Mouse (Mus musculus): ENCODE data around the gene Qrfp. TPM values are rescaled to one million over a fixed set of nuclear protein-coding genes. Genes with fewer than 3 reads are reported as not detected.
A peak's percentile ranks its signal among the peaks of the same experiment; 100 is the strongest.

Gene Qrfp
- polyA plus RNA-seq, 1 experiment from 2014 or later, result 0.09 TPM

DNA sequence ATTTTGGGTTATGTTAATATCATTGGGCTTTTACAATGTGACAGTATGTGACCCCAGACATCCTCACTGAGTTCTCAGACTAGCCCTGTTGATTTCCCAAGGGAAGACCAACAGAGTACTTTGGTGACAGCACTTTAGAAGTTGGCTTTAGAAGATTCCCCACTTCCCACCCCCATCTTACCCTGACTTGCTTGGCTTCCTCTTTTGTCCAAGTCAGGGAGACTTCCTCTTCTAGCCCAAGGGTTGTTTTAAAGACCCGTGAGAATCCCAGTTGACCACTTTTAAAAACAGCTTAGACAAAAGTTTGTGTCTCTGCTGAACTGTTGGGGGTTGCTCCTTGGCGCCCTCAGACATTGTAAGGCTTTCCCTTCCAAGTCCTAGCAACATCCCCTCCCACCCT is 47.1 kb downstream of the Qrfp start:
- no peak overlapping the region for H3K4me3 ChIP-seq
- peak overlapping the region; percentile 49; the same call in 1 of the 2 replicates for H3K27ac ChIP-seq (replicated peaks)
- H3K4me1 ChIP-seq, result peaks cover 49% of the 10 kb centered on the region
- H3K27me3 ChIP-seq, result no peaks in the 10 kb centered on the region
- no peak overlapping the region for H3K9ac ChIP-seq (replicated peaks)
- peak overlapping the region; percentile 69 for H3K4me2 ChIP-seq (replicated peaks)
- 11% methylated on average over 2 of the region's 2 CpGs for WGBS
- H3K36me3 ChIP-seq, result no peaks in the 10 kb centered on the region
- ATAC-seq (ENCODE audit: low FRiP score, low read depth), result no peak
- no peaks in the 10 kb centered on the region for H3K9me3 ChIP-seq

DNA sequence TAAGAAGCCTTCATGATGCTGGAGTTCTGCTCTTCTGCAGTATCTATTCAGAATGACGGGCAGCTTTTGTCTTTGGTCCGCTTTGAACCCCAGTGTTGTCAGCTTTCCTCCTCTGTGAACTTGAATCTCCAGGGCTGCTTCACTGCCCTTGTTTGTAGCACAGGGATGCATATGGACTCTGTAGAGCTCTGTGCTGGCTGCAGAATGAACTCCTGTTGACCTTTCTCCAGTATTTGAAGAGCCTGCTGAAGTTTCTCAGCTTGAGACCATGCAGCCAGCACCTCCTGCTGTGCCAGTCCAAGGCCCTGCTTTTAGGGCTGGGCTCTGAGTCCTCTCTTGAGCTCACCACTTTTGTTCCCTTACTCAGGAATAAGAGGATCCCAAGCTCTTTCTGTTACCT is 47.5 kb downstream of the Qrfp start:
- Histone ChIP-seq H3K4me3 (0 out of 2 replicates have a peak overlapping the region, but pooled peaks have one; percentile 3), H3K36me3 (no peaks in the 10 kb centered on the region), H3K4me2 (replicated peaks) (peak overlapping the region; percentile 69), H3K27me3 (no peaks in the 10 kb centered on the region), H3K9ac (replicated peaks) (no peak overlapping the region), H3K9me3 (no peaks in the 10 kb centered on the region), H3K4me1 (peaks cover 48% of the 10 kb centered on the region), H3K27ac (replicated peaks) (peak overlapping the region; percentile 49; the same call in 1 of the 2 replicates)
- WGBS, result 5% methylated on average over 2 of the region's 2 CpGs
- ATAC-seq (ENCODE audit: low FRiP score, low read depth), result no peak

DNA sequence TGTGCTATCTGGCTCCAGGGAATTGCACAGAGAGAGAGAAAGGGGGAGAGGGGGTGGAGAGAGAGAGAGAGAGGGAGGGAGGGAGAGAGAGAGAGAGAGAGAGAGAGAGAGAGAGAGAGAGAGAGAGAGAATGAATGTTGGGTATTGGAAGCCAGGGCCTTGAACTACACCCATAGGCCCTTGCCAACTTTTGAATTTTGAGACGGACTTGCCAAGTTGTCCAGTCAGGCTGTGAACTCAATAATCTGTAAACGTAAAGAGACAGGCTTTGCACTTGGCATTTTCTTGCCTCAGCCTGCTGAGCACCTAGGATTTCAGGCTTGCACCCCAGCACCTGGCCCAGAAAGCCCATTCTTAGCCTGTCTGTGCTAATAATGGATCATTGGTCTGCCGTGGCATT is 48.2 kb downstream of the Qrfp start:
- no peak overlapping the region; the same call in 1 of the 2 replicates for H3K27ac ChIP-seq (replicated peaks)
- peaks cover 45% of the 10 kb centered on the region for H3K4me1 ChIP-seq
- H3K4me2 ChIP-seq (replicated peaks), result peak overlapping the region; percentile 69
- H3K36me3 ChIP-seq, result no peaks in the 10 kb centered on the region
- ATAC-seq (ENCODE audit: low FRiP score, low read depth), result no peak
- WGBS, result 36% methylated on average over 3 of the region's 3 CpGs
- H3K27me3 ChIP-seq, result no peaks in the 10 kb centered on the region
- H3K9me3 ChIP-seq, result no peaks in the 10 kb centered on the region
- H3K4me3 ChIP-seq, result peak overlapping the region; percentile 84
- peak overlapping the region; percentile 90; the same call in 1 of the 2 replicates for H3K9ac ChIP-seq (replicated peaks)

DNA sequence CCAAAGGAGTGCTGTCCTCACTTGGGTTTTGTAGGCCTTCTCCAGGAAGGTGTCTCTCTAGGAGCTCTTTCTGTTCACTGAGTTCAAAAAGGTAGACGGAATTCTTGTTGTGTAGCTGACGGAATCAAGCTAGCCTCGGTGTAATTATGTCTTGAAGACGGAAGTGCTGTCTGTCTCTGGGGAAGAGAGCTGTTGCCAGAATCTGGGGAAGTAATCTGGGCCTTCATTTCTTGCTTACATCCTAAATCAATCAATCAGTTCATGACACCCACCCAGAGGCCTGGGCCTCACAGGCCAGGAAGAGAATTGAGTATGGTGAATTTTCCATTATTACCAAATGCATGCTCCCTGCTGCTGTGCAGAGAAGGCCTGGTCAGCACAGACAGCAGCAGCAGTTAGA is 48.8 kb downstream of the Qrfp start:
- Histone ChIP-seq H3K4me1 (peaks cover 44% of the 10 kb centered on the region), H3K4me2 (replicated peaks) (peak overlapping the region; percentile 69), H3K4me3 (peak overlapping the region; percentile 84), H3K36me3 (no peaks in the 10 kb centered on the region), H3K27ac (replicated peaks) (peak overlapping the region; percentile 82), H3K27me3 (no peaks in the 10 kb centered on the region), H3K9ac (replicated peaks) (peak overlapping the region; percentile 90), H3K9me3 (no peaks in the 10 kb centered on the region)
- ATAC-seq (ENCODE audit: low FRiP score, low read depth), result no peak
- 11% methylated on average over 4 of the region's 4 CpGs for WGBS

DNA sequence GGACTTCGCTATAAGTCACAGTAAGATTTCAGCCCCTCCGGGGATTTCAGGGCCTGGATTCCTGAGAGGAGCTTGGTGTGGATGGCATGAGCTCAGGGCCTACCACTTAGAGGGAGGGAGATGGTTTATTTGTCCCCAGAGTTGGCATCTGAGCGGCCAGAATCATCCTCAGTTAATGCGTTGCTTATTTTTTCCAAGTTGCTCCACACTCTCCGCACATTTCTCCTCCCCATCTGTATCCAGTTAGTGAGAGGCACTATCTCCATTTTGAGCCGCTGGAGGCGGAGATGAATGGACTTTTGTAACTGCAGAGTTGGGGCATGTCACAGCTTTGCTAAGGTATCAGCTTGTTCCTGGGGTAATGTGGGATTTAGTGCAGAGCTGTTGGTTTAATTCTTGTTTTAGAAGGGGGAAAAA is 49.3 kb downstream of the Qrfp start:
- H3K27ac ChIP-seq (replicated peaks), result peak overlapping the region; percentile 82
- 11% methylated on average over 7 of the region's 7 CpGs for WGBS
- no peak for ATAC-seq (ENCODE audit: low FRiP score, low read depth)
- H3K4me2 ChIP-seq (replicated peaks), result peak overlapping the region; percentile 69
- no peaks in the 10 kb centered on the region for H3K36me3 ChIP-seq
- peak overlapping the region; percentile 84 for H3K4me3 ChIP-seq
- no peaks in the 10 kb centered on the region for H3K27me3 ChIP-seq
- H3K9me3 ChIP-seq, result no peaks in the 10 kb centered on the region
- H3K4me1 ChIP-seq, result peaks cover 44% of the 10 kb centered on the region
- H3K9ac ChIP-seq (replicated peaks), result peak overlapping the region; percentile 90

DNA sequence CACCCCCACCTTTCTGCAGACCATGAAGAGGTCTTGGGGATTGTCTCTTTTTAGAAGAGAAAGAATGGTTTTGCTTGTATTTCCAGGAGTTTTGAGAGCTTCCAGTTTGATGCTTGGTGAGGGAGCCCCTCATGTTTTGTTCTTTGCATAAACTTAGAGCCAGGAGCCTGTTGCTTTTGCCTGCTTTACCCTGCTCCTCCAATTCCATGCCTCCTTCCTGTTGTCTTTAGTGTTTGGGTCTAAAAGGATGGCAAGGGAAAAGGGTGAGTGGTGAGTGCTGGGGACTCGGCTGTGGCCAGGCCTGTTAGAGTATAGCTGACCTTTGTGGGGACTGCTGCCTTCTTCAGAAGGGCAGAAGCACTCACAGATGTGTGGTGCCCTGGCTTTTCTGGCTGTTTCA is 49.9 kb downstream of the Qrfp start:
- ATAC-seq (ENCODE audit: low FRiP score, low read depth), result no peak
- no peaks in the 10 kb centered on the region for H3K9me3 ChIP-seq
- peak overlapping the region; percentile 84 for H3K4me3 ChIP-seq
- peaks cover 44% of the 10 kb centered on the region for H3K4me1 ChIP-seq
- H3K27ac ChIP-seq (replicated peaks), result peak overlapping the region; percentile 82; the same call in 1 of the 2 replicates
- H3K4me2 ChIP-seq (replicated peaks), result peak overlapping the region; percentile 69
- H3K27me3 ChIP-seq, result no peaks in the 10 kb centered on the region
- peak overlapping the region; percentile 90 for H3K9ac ChIP-seq (replicated peaks)
- H3K36me3 ChIP-seq, result no peaks in the 10 kb centered on the region
- 0% methylated on average over 1 of the region's 1 CpGs for WGBS

DNA sequence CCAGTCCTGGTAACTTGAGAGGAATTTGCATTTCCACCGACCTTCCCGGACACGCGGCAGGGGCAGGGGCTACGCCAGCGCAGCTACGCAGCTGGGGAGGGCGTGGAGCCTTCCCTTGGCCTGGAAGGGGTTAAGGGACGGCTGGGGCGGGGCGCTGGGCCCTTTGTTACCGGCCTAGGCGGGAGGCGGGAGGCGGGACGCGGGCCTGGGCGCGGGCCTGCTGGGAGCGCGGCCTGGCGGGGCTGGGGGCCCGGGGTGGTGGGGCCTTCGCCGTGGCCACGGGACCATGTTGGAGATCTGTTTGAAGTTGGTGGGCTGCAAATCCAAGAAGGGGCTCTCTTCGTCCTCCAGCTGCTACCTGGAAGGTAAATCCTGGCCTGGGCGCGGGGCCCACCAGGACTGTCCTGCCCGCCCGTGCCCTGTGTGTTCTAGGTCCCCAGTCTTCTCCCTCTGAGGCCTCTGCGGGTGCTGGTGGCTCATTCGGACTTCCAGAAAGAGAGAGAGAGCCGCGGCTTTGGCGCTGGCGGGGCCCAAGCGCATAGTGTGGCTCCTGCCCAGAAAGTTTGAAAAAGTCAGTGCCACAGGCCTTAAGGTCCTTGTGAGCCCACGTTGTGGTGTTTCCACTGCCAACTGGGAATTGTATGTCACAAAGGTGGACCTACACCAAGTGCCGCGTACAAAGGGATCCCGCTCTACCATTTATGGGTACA is 50.5 kb downstream of the Qrfp start:
- Histone ChIP-seq H3K4me3 (peak overlapping the region; percentile 84), H3K4me1 (peaks cover 44% of the 10 kb centered on the region), H3K27me3 (no peaks in the 10 kb centered on the region), H3K4me2 (replicated peaks) (peak overlapping the region; percentile 69), H3K27ac (replicated peaks) (peak overlapping the region; percentile 82), H3K36me3 (no peaks in the 10 kb centered on the region), H3K9ac (replicated peaks) (peak overlapping the region; percentile 90), H3K9me3 (no peaks in the 10 kb centered on the region)
- ATAC-seq (ENCODE audit: low FRiP score, low read depth), result peak; percentile 92
- under 1% methylated on average over 40 of the region's 42 CpGs for WGBS

DNA sequence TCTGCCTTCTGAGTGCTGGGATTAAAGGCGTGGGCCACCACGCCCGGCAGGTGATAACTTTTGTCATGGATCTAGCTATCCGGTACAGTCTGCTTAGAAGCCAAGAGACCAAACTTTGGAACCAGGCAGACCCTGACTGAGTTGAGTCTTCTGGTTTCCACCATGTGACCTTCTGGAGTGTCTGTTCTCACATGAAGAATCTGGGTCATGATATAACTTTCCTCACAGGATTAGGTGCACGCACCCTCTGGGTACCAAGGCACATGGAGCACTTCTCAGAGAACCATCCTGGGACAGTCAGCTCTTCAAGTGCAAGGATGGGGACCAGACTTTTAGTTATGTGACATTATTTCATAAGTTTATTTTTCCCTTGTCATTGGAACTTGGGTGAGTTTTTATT is 51.4 kb downstream of the Qrfp start:
- WGBS, result 87% methylated on average over 5 of the region's 5 CpGs
- H3K4me2 ChIP-seq (replicated peaks), result peak overlapping the region; percentile 69

DNA sequence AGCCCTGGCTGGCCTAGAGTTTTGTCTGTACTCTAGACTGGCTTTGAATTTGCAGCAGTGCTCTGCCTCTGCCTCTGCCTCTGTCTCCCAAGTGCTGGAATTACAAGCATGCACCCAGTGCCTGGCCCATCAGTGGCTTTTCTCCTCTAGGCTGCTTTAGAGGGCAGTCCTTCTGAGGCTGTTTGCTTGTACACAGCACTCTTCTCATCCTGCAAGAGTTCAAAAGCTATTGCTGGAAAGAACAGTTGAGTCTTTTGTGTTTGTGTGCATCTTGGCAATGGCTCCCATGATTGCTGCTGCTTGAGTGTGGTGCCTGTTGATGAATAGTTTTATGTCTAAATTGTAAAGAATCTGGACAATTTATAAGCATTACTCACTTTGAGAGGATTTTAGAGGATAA is 52.9 kb downstream of the Qrfp start:
- Histone ChIP-seq H3K36me3 (no peaks in the 10 kb centered on the region), H3K27me3 (no peaks in the 10 kb centered on the region), H3K27ac (replicated peaks) (no peak overlapping the region), H3K4me3 (no peak overlapping the region), H3K9ac (replicated peaks) (no peak overlapping the region), H3K4me2 (replicated peaks) (no peak overlapping the region), H3K4me1 (peaks cover 34% of the 10 kb centered on the region), H3K9me3 (no peaks in the 10 kb centered on the region; the same call in 1 of the 2 replicates)
- ATAC-seq (ENCODE audit: low FRiP score, low read depth), result no peak

More for the DNA sequence above, 51.4 kb downstream of the Qrfp start:
- no peak for ATAC-seq (ENCODE audit: low FRiP score, low read depth)
- H3K9ac ChIP-seq (replicated peaks), result peak overlapping the region; percentile 90; the same call in 1 of the 2 replicates
- H3K27me3 ChIP-seq, result no peaks in the 10 kb centered on the region
- H3K36me3 ChIP-seq, result no peaks in the 10 kb centered on the region
- peak overlapping the region; percentile 84 for H3K4me3 ChIP-seq
- H3K27ac ChIP-seq (replicated peaks), result no peak overlapping the region
- H3K4me1 ChIP-seq, result peaks cover 44% of the 10 kb centered on the region
- no peaks in the 10 kb centered on the region; the same call in 1 of the 2 replicates for H3K9me3 ChIP-seq

Other genes starting within 250 kb of the Qrfp start
- gene Fubp3, start 237.9 kb downstream of the Qrfp start, polyA plus RNA-seq (2016; fragmentation: Nextera tagmentation; extraction: Ambion mirVana), result 87.9 and 88.0 TPM in 2 replicates
- gene Prdm12, start 170.5 kb downstream of the Qrfp start, polyA plus RNA-seq (2016; fragmentation: Nextera tagmentation; extraction: Ambion mirVana), result 21.0 and 25.5 TPM in 2 replicates
- 61.0 and 63.9 TPM in 2 replicates for gene Exosc2, start 139.9 kb downstream of the Qrfp start, polyA plus RNA-seq (2016; fragmentation: Nextera tagmentation; extraction: Ambion mirVana)
- gene Abl1, start 122.2 kb downstream of the Qrfp start, polyA plus RNA-seq (2016; fragmentation: Nextera tagmentation; extraction: Ambion mirVana), result 44.1 and 47.3 TPM in 2 replicates
- 5.3 and 6.9 TPM in 2 replicates for gene Fibcd1, start 35.4 kb upstream of the Qrfp start, polyA plus RNA-seq (2016; fragmentation: Nextera tagmentation; extraction: Ambion mirVana)
- gene Lamc3, start 76.7 kb upstream of the Qrfp start, polyA plus RNA-seq (2016; fragmentation: Nextera tagmentation; extraction: Ambion mirVana), result 13.5 and 14.5 TPM in 2 replicates
- 41.4 and 51.4 TPM in 2 replicates for gene Aif1l, start 139.6 kb upstream of the Qrfp start, polyA plus RNA-seq (2016; fragmentation: Nextera tagmentation; extraction: Ambion mirVana)
- gene Nup214, start 163.9 kb upstream of the Qrfp start, polyA plus RNA-seq (2016; fragmentation: Nextera tagmentation; extraction: Ambion mirVana), result 87.2 and 88.7 TPM in 2 replicates

All from midbrain, embryonic 12.5 days (tissue).